Mouse (Mus musculus) small intestine, adult 2 months (tissue): ENCODE data around the gene Akap10.

Source experiments
- CTCF ChIP-seq: fragments of 200-500 bp; IDR thresholded peaks from 2 replicates; pipeline ENCODE4 v1.5.1; 2012; ENCODE audit warnings: low read depth, mild to moderate bottlenecking, control low read depth, inconsistent platforms, low read length, moderate library complexity, mixed read lengths; ENCODE audit not compliant: insufficient replicate concordance, insufficient read length; ENCODE audit errors: extremely low read depth
- POLR2A ChIP-seq: fragments of 200-500 bp; IDR thresholded peaks from 2 replicates; pipeline ENCODE4 v1.6.1; 2012; ENCODE audit warnings: low read depth, mild to moderate bottlenecking, control low read depth, inconsistent platforms, low read length, moderate library complexity

DNA sequence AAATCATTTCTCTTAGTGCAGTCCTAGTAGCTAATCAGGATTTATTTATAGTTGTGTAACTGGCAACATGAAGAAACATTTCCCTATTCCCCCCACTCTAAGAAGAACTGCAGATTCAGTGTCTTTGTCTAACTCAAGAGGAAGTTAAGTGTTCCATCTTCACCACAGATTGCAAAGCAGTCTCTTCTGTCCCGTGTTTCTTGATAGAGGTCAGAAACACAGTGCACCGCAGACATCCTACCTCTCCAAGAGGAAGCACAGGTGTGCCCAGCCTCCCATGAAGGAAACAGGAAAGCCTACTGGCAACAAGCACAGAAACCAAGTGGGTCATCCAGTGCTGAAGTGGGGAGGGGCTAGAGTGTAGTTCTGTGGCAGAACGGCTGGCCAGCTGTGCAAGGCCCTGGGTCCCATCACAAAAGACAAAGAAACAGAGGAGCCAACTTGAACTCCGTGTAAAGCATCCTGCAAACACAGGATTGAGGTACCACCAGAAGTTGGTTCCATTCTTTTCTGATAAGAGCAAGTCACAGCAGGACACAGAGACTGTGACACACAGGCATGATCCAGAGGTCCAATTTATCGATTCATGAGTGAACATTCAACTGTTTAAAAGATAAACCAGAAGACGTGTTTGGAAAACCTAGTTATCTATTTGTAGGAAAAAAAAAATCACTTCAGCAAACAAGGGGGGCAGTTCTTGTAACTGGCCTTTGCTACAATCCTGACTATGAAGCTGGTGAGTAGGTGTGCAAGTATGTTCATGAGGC lies 68.1 kb downstream of the Akap10 start:
- TF ChIP-seq CTCF (no peak), POLR2A (no peak)
